Mouse (Mus musculus) frontal cortex, postnatal 10 days (tissue): Measurements from ENCODE around the gene Timm8b.
"Not testable (repeated sequence)": the region's sequence is repeated elsewhere in the genome, so short reads cannot be mapped to it uniquely, and the experiment has no call there.

ENCODE experiments used
- DNase-seq, 2 experiments: peaks; one replicate each; pipeline ENCODE4 v3.0.0; 2022; ENCODE audit warnings: low spot score in 2 of 2, mixed read lengths in 1 of 2

Timm8b gene

GRCm38 (mm10) chr9:50602055-50602845 lies 1.5 kb upstream of the Timm8b start:
- DNase-seq, result no peak

- DNase-seq, result no peak
Measured at GRCm38 (mm10) chr9:50603998-50604324, 251 bp downstream of the Timm8b start.

GRCm38 (mm10) chr9:50604338-50604737 lies 628 bp downstream of the Timm8b start:
- DNase-seq, result no peak

GRCm38 (mm10) chr9:50612115-50612514 lies 8.4 kb downstream of the Timm8b start:
- DNase-seq, result no peak

GRCm38 (mm10) chr9:50616161-50616560 lies 12.5 kb downstream of the Timm8b start:
- no peak for DNase-seq

GRCm38 (mm10) chr9:50616766-50617603 lies 13.3 kb downstream of the Timm8b start, which contains the start of the genes Pih1d2 and Nkapd1:
Gene Pih1d2, plus strand, starts transcription at chr9:50617321.
Gene Nkapd1, minus strand, starts transcription at chr9:50617464.
- peak; percentile 83 to 88 for DNase-seq

- no peak for DNase-seq
Measured at GRCm38 (mm10) chr9:50617794-50618330, 14.2 kb downstream of the Timm8b start.

GRCm38 (mm10) chr9:50630903-50631302 lies 27.2 kb downstream of the Timm8b start:
- not testable (repeated sequence) for DNase-seq

GRCm38 (mm10) chr9:50632016-50632688 lies 28.4 kb downstream of the Timm8b start:
- DNase-seq, result no peak

GRCm38 (mm10) chr9:50633059-50633458 lies 29.3 kb downstream of the Timm8b start:
- no peak for DNase-seq

- no peak for DNase-seq
Measured at GRCm38 (mm10) chr9:50634270-50634669, 30.6 kb downstream of the Timm8b start.

GRCm38 (mm10) chr9:50646826-50647370 lies 43.2 kb downstream of the Timm8b start:
- DNase-seq, result no peak

GRCm38 (mm10) chr9:50650503-50650902 lies 46.8 kb downstream of the Timm8b start:
- DNase-seq, result no peak
